In genomic region chr9:32369388-32369787, GRCm38 (mm10) we compare ENCODE assay signal across 24 mouse cellular contexts. TPM values are rescaled to one million over a fixed set of nuclear protein-coding genes. Genes with fewer than 3 reads are reported as not detected.
DNase-seq lines count a peak whose midpoint lies in the region; ATAC-seq and TF ChIP-seq lines count a peak whose summit lies in the region.
"Had no signal": no experiment of that assay in that cellular context is flagged by ENCODE, and none has a peak within 500 bp of the region (broad histone marks: within the 10 kb centered on the region; RNA-seq: fewer than 3 reads in every experiment).

No protein-coding gene starts in this region.

- in situ Hi-C loops in CH12.LX (cut with MboI; ENCODE audit: low pct_ligation_motif_present, low pct_unique_long_range_greater_than_20kb, low sequenced_read_pairs), result no loop called here

- dilution Hi-C loops in CH12.LX (cut with MboI; ENCODE audit: extremely low pct_ligation_motif_present, extremely low pct_unique_long_range_greater_than_20kb, low sequenced_read_pairs), result no loop called here

- ATAC-seq in kidney, embryonic 14.5 days (ENCODE audit: low FRiP score, low TSS enrichment), result no peak
- ATAC-seq in forebrain, embryonic 15.5 days (replicated peaks), result no peak
- ATAC-seq: activated CD4-positive, CD25-positive, alpha-beta regulatory T cell, adult 4 months; forebrain, postnatal 0 days; midbrain, embryonic 16.5 days had no signal

- no peak overlapping the region for H3K4me2 ChIP-seq in kidney, embryonic 14.5 days (replicated peaks; ENCODE audit: low read depth, low read length)
- peak overlapping the region; percentile 71; the same call in 1 of the 2 replicates for H3K4me2 ChIP-seq in CH12.LX (ENCODE audit: insufficient read depth, low read depth, poor library complexity, severe bottlenecking)
- H3K4me2 ChIP-seq in forebrain, embryonic 15.5 days (replicated peaks), result no peak overlapping the region
- H3K4me2 ChIP-seq: limb, embryonic 13.5 days; neural tube, embryonic 13.5 days had no signal

- no peak overlapping the region for H3K27ac ChIP-seq in kidney, embryonic 14.5 days (ENCODE audit: low read depth, low read length)
- 0 out of 2 replicates have a peak overlapping the region, but pooled peaks have one; percentile 20 for H3K27ac ChIP-seq in CH12.LX (ENCODE audit: insufficient read depth, low read depth)
- H3K27ac ChIP-seq in forebrain, embryonic 15.5 days (replicated peaks), result no peak overlapping the region
- H3K27ac ChIP-seq: layer of hippocampus, adult 2 months; limb, embryonic 13.5 days; neural tube, embryonic 13.5 days had no signal

- WGBS in kidney, embryonic 14.5 days, result 56% methylated on average over 6 of the region's 6 CpGs
- WGBS in forebrain, embryonic 15.5 days, result 20% methylated on average over 6 of the region's 6 CpGs

- DNase-seq in kidney, adult 11 months, result peak; percentile 76
- DNase-seq in CH12.LX (ENCODE audit: extremely low read depth) (peak; percentile 71), ZHBTc4 (ENCODE audit: low read depth, low spot score) (peak; percentile 65)
- peak; percentile 59 to 74 for DNase-seq in kidney, postnatal 25 days
- DNase-seq in layer of hippocampus, adult 11-12 months (ENCODE audit: low spot score), result no peak
- DNase-seq: cerebellum, postnatal 14 days; forebrain, postnatal 0 days; right cerebral cortex, postnatal 25 days; thymus, adult 18-20 months had no signal

- H3K27me3 ChIP-seq in kidney, embryonic 14.5 days (ENCODE audit: control insufficient read depth, insufficient read depth, low read length), result no peaks in the 10 kb centered on the region
- H3K27me3 ChIP-seq in CH12.LX (replicated peaks), result no peaks in the 10 kb centered on the region
- no peaks in the 10 kb centered on the region for H3K27me3 ChIP-seq in forebrain, embryonic 15.5 days
- H3K27me3 ChIP-seq: limb, embryonic 13.5 days; neural tube, embryonic 13.5 days had no signal

- TF ChIP-seq EP300 in CH12.LX (IDR thresholded peaks at IDR 0.05; ENCODE audit: low read length), result peak; percentile 42; the same call in 1 of the 2 replicates

- TF ChIP-seq CTCF in CH12.LX (conservative IDR thresholded peaks at IDR 0.05 in 1 of 2, IDR thresholded peaks at IDR 0.05 in 1 of 2; ENCODE audit: low read depth in 2 of 2, low read length in 2 of 2), result no peak

- H3K79me2 ChIP-seq in CH12.LX (replicated peaks; ENCODE audit: control insufficient read depth, extremely low read depth, insufficient read depth, poor library complexity, severe bottlenecking), result no peaks in the 10 kb centered on the region

- no peaks in the 10 kb centered on the region for H3K36me3 ChIP-seq in kidney, embryonic 14.5 days (ENCODE audit: control insufficient read depth, insufficient read depth, low read length)
- H3K36me3 ChIP-seq in CH12.LX (replicated peaks in 1 of 2; ENCODE audit: control insufficient read depth in 1 of 2, insufficient read depth in 1 of 2, low read length in 1 of 2), result no peaks in the 10 kb centered on the region
- H3K36me3 ChIP-seq in forebrain, embryonic 15.5 days, result no peaks in the 10 kb centered on the region
- H3K36me3 ChIP-seq: limb, embryonic 13.5 days; neural tube, embryonic 13.5 days had no signal

- no peaks in the 10 kb centered on the region for H3K4me1 ChIP-seq in kidney, embryonic 14.5 days (ENCODE audit: control insufficient read depth, insufficient read depth, low read length)
- peaks cover 15 to 54% of the 10 kb centered on the region in 2 experiments for H3K4me1 ChIP-seq in CH12.LX (ENCODE audit: control insufficient read depth in 1 of 2, insufficient read depth in 2 of 2)
- H3K4me1 ChIP-seq in forebrain, embryonic 15.5 days, result no peaks in the 10 kb centered on the region
- H3K4me1 ChIP-seq: limb, embryonic 13.5 days had no signal

- TF ChIP-seq RAD21 in CH12.LX (IDR thresholded peaks at IDR 0.05; ENCODE audit: low read depth, low read length), result no peak

- no peak for TF ChIP-seq POLR2A in CH12.LX (IDR thresholded peaks at IDR 0.05; ENCODE audit: low read depth, low read length)

- H3K9ac ChIP-seq in kidney, embryonic 14.5 days (ENCODE audit: low read depth, low read length), result no peak overlapping the region
- peak overlapping the region; percentile 58 for H3K9ac ChIP-seq in CH12.LX (ENCODE audit: insufficient read depth, low read depth)
- no peak overlapping the region for H3K9ac ChIP-seq in forebrain, embryonic 15.5 days (replicated peaks)
- H3K9ac ChIP-seq: forebrain, postnatal 0 days; limb, embryonic 13.5 days; neural tube, embryonic 13.5 days had no signal

- no peak overlapping the region for H3K4me3 ChIP-seq in kidney, embryonic 14.5 days (ENCODE audit: low read length)
- peak overlapping the region in 1 of 3 experiments; percentile 43 for H3K4me3 ChIP-seq in CH12.LX (replicated peaks in 1 of 3; ENCODE audit: low read depth in 2 of 3, low read length in 2 of 3, poor library complexity in 1 of 3)
- no peak overlapping the region for H3K4me3 ChIP-seq in forebrain, embryonic 15.5 days
- H3K4me3 ChIP-seq: erythroblast, embryonic 14.5 days; layer of hippocampus, adult 2 months; limb, embryonic 13.5 days; neural tube, embryonic 13.5 days had no signal

- H3K9me3 ChIP-seq in kidney, embryonic 14.5 days (ENCODE audit: control insufficient read depth, low read length), result no peaks in the 10 kb centered on the region
- peaks cover 4% of the 10 kb centered on the region for H3K9me3 ChIP-seq in CH12.LX (replicated peaks; ENCODE audit: low read length)
- H3K9me3 ChIP-seq in forebrain, embryonic 15.5 days, result no peaks in the 10 kb centered on the region
- H3K9me3 ChIP-seq: neural tube, embryonic 13.5 days had no signal

TF ChIP-seq in CH12.LX, 34 proteins besides CTCF, POLR2A, EP300 and RAD21:
- TF ChIP-seq KAT2A (IDR thresholded peaks at IDR 0.05; ENCODE audit: insufficient replicate concordance, low read length) (no peak), SIN3A (IDR thresholded peaks at IDR 0.05; ENCODE audit: low read length) (no peak), BHLHE40 (IDR thresholded peaks at IDR 0.05; ENCODE audit: low read depth, low read length) (peak; percentile 31; the same call in 1 of the 2 replicates), ZMIZ1 (IDR thresholded peaks at IDR 0.05; ENCODE audit: low read depth, low read length) (0 out of 2 replicates have a peak, but pooled peaks have one; percentile 51), TCF12 (IDR thresholded peaks at IDR 0.05; ENCODE audit: low read depth, low read length) (peak; percentile 46; the same call in 1 of the 2 replicates), IRF4 (IDR thresholded peaks at IDR 0.05; ENCODE audit: low read depth, low read length) (peak; percentile 32; the same call in 1 of the 2 replicates), MXI1 (IDR thresholded peaks at IDR 0.05; ENCODE audit: low read depth, low read length) (peak; percentile 66), NELFE (IDR thresholded peaks at IDR 0.05; ENCODE audit: low read depth, low read length) (0 out of 2 replicates have a peak, but pooled peaks have one; percentile 11)

RNA-seq across cellular contexts. Expression of gene Kcnj1, which starts 2.9 kb away (rescaled TPM):
- polyA plus RNA-seq in kidney, embryonic 14.5 days (2014; fragmentation: Nextera tagmentation; extraction: Ambion mirVana), result 1.4 and 3.3 TPM in 2 replicates
- total RNA-seq in CH12.LX (2012; rRNA removed) (not detected in 2 replicates), CH12.LX (2014; rRNA removed) (0.11 and 0.19 TPM in 2 replicates)
- polyA plus RNA-seq in CH12.LX (2012; ENCODE audit: insufficient read length, low read depth), result 0.07 and 0.08 TPM in 2 replicates
- polyA plus RNA-seq in forebrain, embryonic 15.5 days (2015; fragmentation: Nextera tagmentation; extraction: Ambion mirVana), result not detected in 2 replicates
- total RNA-seq: adrenal gland, postnatal 36 days; forebrain, postnatal 0 days; gastrocnemius, adult 8-10 months; heart, adult 8-10 months; heart, postnatal 25 days; layer of hippocampus, adult 2 months; left cerebral cortex, adult 8-10 months had no signal
- polyA plus RNA-seq: activated CD4-positive, CD25-positive, alpha-beta regulatory T cell, adult 4 months; C2C12; erythroblast, embryonic 14.5 days; forebrain, postnatal 0 days; limb, embryonic 13.5 days; liver, embryonic 16.5 days; midbrain, embryonic 16.5 days; neural tube, embryonic 13.5 days had no signal

RNA-seq across cellular contexts. Expression of gene Kcnj5, which starts 25.2 kb away (rescaled TPM):
- 0.40 and 1.2 TPM in 2 replicates for polyA plus RNA-seq in kidney, embryonic 14.5 days (2014; fragmentation: Nextera tagmentation; extraction: Ambion mirVana)
- total RNA-seq in CH12.LX (2012; rRNA removed) (not detected in 2 replicates), CH12.LX (2014; rRNA removed) (not detected in 2 replicates)
- polyA plus RNA-seq in CH12.LX (2012; ENCODE audit: insufficient read length, low read depth), result not detected in 2 replicates
- 0.75 and 0.82 TPM in 2 replicates for polyA plus RNA-seq in forebrain, embryonic 15.5 days (2015; fragmentation: Nextera tagmentation; extraction: Ambion mirVana)
- total RNA-seq: gastrocnemius, adult 8-10 months had no signal
- polyA plus RNA-seq: activated CD4-positive, CD25-positive, alpha-beta regulatory T cell, adult 4 months; C2C12; erythroblast, embryonic 14.5 days had no signal
